Mouse (Mus musculus) liver, postnatal 0 days (tissue): ENCODE results near the gene Ssr4. TPM values are rescaled to one million over a fixed set of nuclear protein-coding genes. Genes with fewer than 3 reads are reported as not detected.

Experiments
- ATAC-seq: fragments of 200-750 bp; cut with Nextera tagmentation; 2 replicates; pipeline ENCODE4 v1.8.0; 2017; ENCODE audit warnings: mild to moderate bottlenecking, moderate library complexity
- DNase-seq: peaks from one replicate; pipeline ENCODE4 v3.0.0-alpha.2; 2016
- H3K27ac ChIP-seq: fragments of 300-500 bp; sonication (generic); 2 replicates; pipeline ENCODE4 v1.5.1; 2014; ENCODE audit warnings: antibody characterized with exemption, moderate library complexity, mild to moderate bottlenecking, low read depth
- H3K27me3 ChIP-seq: fragments of 300-500 bp; sonication (generic); 2 replicates; pipeline ENCODE4 v1.6.1; 2014; ENCODE audit warnings: low read length, control low read depth, mixed read lengths; ENCODE audit not compliant: insufficient read depth
- H3K36me3 ChIP-seq: fragments of 300-500 bp; sonication (generic); replicated peaks from 2 replicates; pipeline ENCODE4 v1.6.1; 2014; ENCODE audit warnings: mild to moderate bottlenecking, control low read depth, low read length, moderate library complexity, mixed read lengths; ENCODE audit not compliant: insufficient read depth
- H3K4me1 ChIP-seq: fragments of 300-500 bp; sonication (generic); 2 replicates; pipeline ENCODE4 v1.6.1; 2014; ENCODE audit warnings: antibody characterized with exemption, mild to moderate bottlenecking, control low read depth; ENCODE audit not compliant: insufficient read depth
- H3K4me2 ChIP-seq: fragments of 300-500 bp; sonication (generic); 2 replicates; pipeline ENCODE4 v1.6.1; 2014; ENCODE audit warnings: low read depth, mild to moderate bottlenecking, low read length, moderate library complexity, mixed read lengths
- H3K4me3 ChIP-seq: fragments of 300-500 bp; sonication (generic); 2 replicates; pipeline ENCODE4 v1.5.1; 2014; ENCODE audit warnings: low read depth, low read length
- H3K9ac ChIP-seq: fragments of 300-500 bp; sonication (generic); replicated peaks from 2 replicates; pipeline ENCODE4 v1.6.1; 2014; ENCODE audit warnings: mild to moderate bottlenecking, moderate library complexity
- H3K9me3 ChIP-seq: fragments of 300-500 bp; sonication (generic); 2 replicates; pipeline ENCODE4 v1.6.1; 2016; ENCODE audit warnings: mild to moderate bottlenecking, control low read depth, low read length, mixed read lengths
- CTCF ChIP-seq: sonication (generic); IDR thresholded peaks from 2 replicates; pipeline ENCODE4 v1.5.1; 2016; ENCODE audit warnings: antibody characterized with exemption, low read depth
- EP300 ChIP-seq: IDR thresholded peaks from 2 replicates; pipeline ENCODE4 v1.6.1; 2016; ENCODE audit warnings: antibody characterized with exemption, low read depth, mild to moderate bottlenecking
- WGBS: fragments of 180-500 bp; shearing (Covaris S2); extraction: QIAGEN DNeasy Blood & Tissue Kit; methylation state at CpG from one replicate; pipeline ENCODE4 v1.1.7; 2014; ENCODE audit not compliant: insufficient replicate concordance; 5-methylcytosine and 5-hydroxymethylcytosine counted together
- polyA plus RNA-seq: library from polyadenylated mRNA; unstranded; fragments of >200 nt; fragmentation: Nextera tagmentation; extraction: Ambion mirVana; gene quantifications from 2 replicates; pipeline ENCODE4 v1.2.1, GENCODE M21; 2015

Gene Ssr4
- polyA plus RNA-seq, 1 experiment from 2014 or later, result 183 TPM

GRCm38 (mm10) chrX:73756334-73757140, 30.3 kb upstream of the Ssr4 start, which contains the start of gene Plxnb3:
Gene Plxnb3 (plus strand): TSS chrX:73757090.
- Histone ChIP-seq H3K27ac (no peak within 1 kb of the TSS), H3K27me3 (no peaks in the 10 kb centered on the region), H3K9me3 (no peaks in the 10 kb centered on the region), H3K36me3 (no peaks in the 10 kb centered on the region), H3K4me1 (no peaks in the 10 kb centered on the region), H3K9ac (no peak within 1 kb of the TSS), H3K4me2 (no peak within 1 kb of the TSS), H3K4me3 (no peak within 1 kb of the TSS)
- 71% methylated on average over 5 of the region's 5 CpGs for WGBS
- DNase-seq, result no peak
- no peak for ATAC-seq
- TF ChIP-seq CTCF, result no peak
- no peak for TF ChIP-seq EP300

GRCm38 (mm10) chrX:73758611-73759290, 28.1 kb upstream of the Ssr4 start:
- H3K27me3 ChIP-seq, result no peaks in the 10 kb centered on the region
- no peak overlapping the region for H3K9ac ChIP-seq
- no peaks in the 10 kb centered on the region for H3K4me1 ChIP-seq
- H3K4me3 ChIP-seq, result no peak overlapping the region
- H3K36me3 ChIP-seq, result no peaks in the 10 kb centered on the region
- DNase-seq (no peak), ATAC-seq (no peak)
- H3K4me2 ChIP-seq, result no peak overlapping the region
- no peak for TF ChIP-seq EP300
- WGBS, result 68% methylated on average over 13 of the region's 13 CpGs
- no peaks in the 10 kb centered on the region for H3K9me3 ChIP-seq
- H3K27ac ChIP-seq, result no peak overlapping the region

GRCm38 (mm10) chrX:73765311-73765710, 21.5 kb upstream of the Ssr4 start:
- H3K27ac ChIP-seq, result peak overlapping the region; percentile 39; the same call in 1 of the 2 replicates
- H3K4me2 ChIP-seq, result no peak overlapping the region
- no peaks in the 10 kb centered on the region for H3K9me3 ChIP-seq
- TF ChIP-seq CTCF (no peak), EP300 (no peak)
- no peaks in the 10 kb centered on the region for H3K27me3 ChIP-seq
- no peak overlapping the region for H3K9ac ChIP-seq
- WGBS, result 31% methylated on average over 1 of the region's 1 CpGs
- H3K4me3 ChIP-seq, result no peak overlapping the region
- DNase-seq (peak; percentile 66), ATAC-seq (peak; percentile 68)
- no peaks in the 10 kb centered on the region for H3K4me1 ChIP-seq
- H3K36me3 ChIP-seq, result no peaks in the 10 kb centered on the region

GRCm38 (mm10) chrX:73767267-73767666, 19.6 kb upstream of the Ssr4 start:
- Histone ChIP-seq H3K27me3 (no peaks in the 10 kb centered on the region), H3K36me3 (no peaks in the 10 kb centered on the region), H3K4me3 (no peak overlapping the region), H3K9me3 (no peaks in the 10 kb centered on the region), H3K27ac (no peak overlapping the region), H3K4me1 (no peaks in the 10 kb centered on the region), H3K4me2 (no peak overlapping the region), H3K9ac (no peak overlapping the region)
- TF ChIP-seq EP300, result no peak
- TF ChIP-seq CTCF, result peak; percentile 67
- peak; percentile 30 for DNase-seq
- no peak for ATAC-seq
- 65% methylated on average over 9 of the region's 9 CpGs for WGBS

- Histone ChIP-seq H3K27me3 (no peaks in the 10 kb centered on the region), H3K36me3 (peaks cover 5% of the 10 kb centered on the region), H3K27ac (peak within 1 kb of the TSS; percentile 22; the same call in 1 of the 2 replicates), H3K4me1 (no peaks in the 10 kb centered on the region), H3K4me2 (no peak within 1 kb of the TSS), H3K9ac (no peak within 1 kb of the TSS), H3K9me3 (no peaks in the 10 kb centered on the region), H3K4me3 (no peak within 1 kb of the TSS)
- DNase-seq, result peak; percentile 20
- ATAC-seq, result peak; percentile 33
- WGBS, result 44% methylated on average over 9 of the region's 9 CpGs
- TF ChIP-seq EP300 (no peak), CTCF (no peak)
These were observed 12.6 kb upstream of the Ssr4 start, which contains the start of gene Srpk3 for GRCm38 (mm10) chrX:73774168-73774760. Gene Srpk3 (plus strand): TSS chrX:73774405.

- TF ChIP-seq EP300, result no peak
- no peak for TF ChIP-seq CTCF
- WGBS, result 67% methylated on average over 10 of the region's 10 CpGs
- H3K9ac ChIP-seq, result no peak overlapping the region
- ATAC-seq, result peak; percentile 26
- no peaks in the 10 kb centered on the region for H3K9me3 ChIP-seq
- no peaks in the 10 kb centered on the region for H3K4me1 ChIP-seq
- peak overlapping the region; percentile 22; the same call in 1 of the 2 replicates for H3K27ac ChIP-seq
- H3K4me2 ChIP-seq, result no peak overlapping the region
- peaks cover 11% of the 10 kb centered on the region for H3K36me3 ChIP-seq
- no peak for DNase-seq
- H3K27me3 ChIP-seq, result no peaks in the 10 kb centered on the region
- no peak overlapping the region for H3K4me3 ChIP-seq
These were observed 11.9 kb upstream of the Ssr4 start for GRCm38 (mm10) chrX:73774802-73775483.
